Mouse (Mus musculus) urinary bladder, postnatal 14 days (tissue): ENCODE results near the gene Skint9.
"Not testable (repeated sequence)": the region's sequence is repeated elsewhere in the genome, so short reads cannot be mapped to it uniquely, and the experiment has no call there.

ENCODE experiments used
- DNase-seq: peaks from one replicate; pipeline ENCODE4 v3.0.0; 2021; ENCODE audit warnings: low spot score

Gene Skint9

DNA sequence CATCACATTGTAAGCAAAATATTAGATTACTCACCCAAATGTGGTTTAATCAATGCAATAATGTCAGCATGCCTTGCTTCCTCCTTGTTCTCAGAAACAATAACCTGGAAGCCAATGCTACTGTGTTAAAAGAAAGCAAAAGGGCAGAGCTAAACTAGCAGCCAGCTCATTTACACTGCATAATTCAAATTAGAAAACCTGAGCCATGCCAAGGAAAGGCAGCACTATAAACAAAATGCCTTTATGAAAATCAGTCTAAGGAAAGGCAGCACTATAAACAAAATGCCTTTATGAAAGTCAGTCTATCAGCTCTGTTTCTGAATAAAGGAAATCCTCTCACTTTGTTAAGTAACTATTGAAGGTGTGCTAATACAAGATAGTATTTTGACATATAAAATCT lies at the start of gene Skint9:
TSS of gene Skint9 (minus strand) at position 101 of the 400 bp plus-strand sequence.
- no peak for DNase-seq

GRCm38 (mm10) chr4:112432685-112433084 lies 1.1 kb downstream of the Skint9 start:
- no peak for DNase-seq

GRCm38 (mm10) chr4:112432223-112432622 lies 1.6 kb downstream of the Skint9 start:
- DNase-seq = no peak

GRCm38 (mm10) chr4:112349111-112349510 lies 84.7 kb downstream of the Skint9 start:
- DNase-seq = not testable (repeated sequence)
